Mouse (Mus musculus): ENCODE measurements at regions not wholly inside any gene's neighbourhood (a gene's known extent, or its start where the extent isn't known, plus 50 kb on each side); places are given as distances from the start of the nearest gene placed in this dataset.

GRCm38 (mm10) chr12:26191268-26191981 is 223.6 kb downstream of the Rnf144a start:
- no peak for DNase-seq (ENCODE audit: low spot score)
- H3K4me3 ChIP-seq (ENCODE audit: low read depth, low read length), result no peak overlapping the region
- H3K27ac ChIP-seq (replicated peaks; ENCODE audit: low read depth, low read length), result no peak overlapping the region
- no peaks in the 10 kb centered on the region for H3K36me3 ChIP-seq (ENCODE audit: control insufficient read depth, insufficient read depth, low read length)
- H3K27me3 ChIP-seq (replicated peaks; ENCODE audit: control insufficient read depth, insufficient read depth, low read length), result no peaks in the 10 kb centered on the region
- H3K4me2 ChIP-seq (ENCODE audit: low read depth, low read length), result no peak overlapping the region
- no peaks in the 10 kb centered on the region for H3K9me3 ChIP-seq (ENCODE audit: control insufficient read depth, low read length)
- H3K9ac ChIP-seq (ENCODE audit: low read depth, low read length), result no peak overlapping the region
- ATAC-seq (ENCODE audit: low read depth), result no peak
- peaks cover 2% of the 10 kb centered on the region; the same call in 1 of the 2 replicates for H3K4me1 ChIP-seq (ENCODE audit: control insufficient read depth, insufficient read depth, low read length)
- 46% methylated on average over 15 of the region's 15 CpGs for WGBS

GRCm38 (mm10) chr12:26188996-26189395 is 226.1 kb downstream of the Rnf144a start:
- WGBS, result 56% methylated on average over 2 of the region's 2 CpGs
- H3K4me3 ChIP-seq (ENCODE audit: low read depth, low read length), result no peak overlapping the region
- no peaks in the 10 kb centered on the region for H3K36me3 ChIP-seq (ENCODE audit: control insufficient read depth, insufficient read depth, low read length)
- H3K27ac ChIP-seq (replicated peaks; ENCODE audit: low read depth, low read length), result no peak overlapping the region
- H3K4me2 ChIP-seq (ENCODE audit: low read depth, low read length), result no peak overlapping the region
- ATAC-seq (ENCODE audit: low read depth) (no peak), DNase-seq (ENCODE audit: low spot score) (no peak)
- H3K9ac ChIP-seq (ENCODE audit: low read depth, low read length), result no peak overlapping the region
- peaks cover 2% of the 10 kb centered on the region; the same call in 1 of the 2 replicates for H3K4me1 ChIP-seq (ENCODE audit: control insufficient read depth, insufficient read depth, low read length)
- no peaks in the 10 kb centered on the region for H3K27me3 ChIP-seq (replicated peaks; ENCODE audit: control insufficient read depth, insufficient read depth, low read length)
- no peaks in the 10 kb centered on the region for H3K9me3 ChIP-seq (ENCODE audit: control insufficient read depth, low read length)

- Histone ChIP-seq H3K4me3 (ENCODE audit: low read depth, low read length) (no peak overlapping the region), H3K4me2 (ENCODE audit: low read depth, low read length) (no peak overlapping the region), H3K27me3 (replicated peaks; ENCODE audit: control insufficient read depth, insufficient read depth, low read length) (no peaks in the 10 kb centered on the region), H3K9me3 (ENCODE audit: control insufficient read depth, low read length) (no peaks in the 10 kb centered on the region), H3K9ac (ENCODE audit: low read depth, low read length) (no peak overlapping the region), H3K27ac (replicated peaks; ENCODE audit: low read depth, low read length) (no peak overlapping the region), H3K36me3 (ENCODE audit: control insufficient read depth, insufficient read depth, low read length) (no peaks in the 10 kb centered on the region), H3K4me1 (ENCODE audit: control insufficient read depth, insufficient read depth, low read length) (peaks cover 2% of the 10 kb centered on the region; the same call in 1 of the 2 replicates)
- DNase-seq (ENCODE audit: low spot score) (no peak), ATAC-seq (ENCODE audit: low read depth) (no peak)
- WGBS, result 82% methylated on average over 8 of the region's 8 CpGs
Observed at GRCm38 (mm10) chr12:26187091-26187862, 227.8 kb downstream of the Rnf144a start.

GRCm38 (mm10) chr12:26184701-26185460 is 230.2 kb downstream of the Rnf144a start:
- WGBS, result 88% methylated on average over 5 of the region's 5 CpGs
- ATAC-seq (ENCODE audit: low read depth), result no peak

GRCm38 (mm10) chr12:26183021-26183420 is 232.0 kb downstream of the Rnf144a start:
- 91% methylated on average over 2 of the region's 2 CpGs for WGBS
- DNase-seq (ENCODE audit: low spot score) (no peak), ATAC-seq (ENCODE audit: low read depth) (no peak)
- Histone ChIP-seq H3K9me3 (ENCODE audit: control insufficient read depth, low read length) (no peaks in the 10 kb centered on the region), H3K27me3 (replicated peaks; ENCODE audit: control insufficient read depth, insufficient read depth, low read length) (no peaks in the 10 kb centered on the region), H3K27ac (replicated peaks; ENCODE audit: low read depth, low read length) (no peak overlapping the region), H3K9ac (ENCODE audit: low read depth, low read length) (no peak overlapping the region), H3K4me3 (ENCODE audit: low read depth, low read length) (no peak overlapping the region), H3K4me2 (ENCODE audit: low read depth, low read length) (no peak overlapping the region), H3K4me1 (ENCODE audit: control insufficient read depth, insufficient read depth, low read length) (no peaks in the 10 kb centered on the region), H3K36me3 (ENCODE audit: control insufficient read depth, insufficient read depth, low read length) (no peaks in the 10 kb centered on the region)

More at GRCm38 (mm10) chr12:26184701-26185460, 230.2 kb downstream of the Rnf144a start:
- Histone ChIP-seq H3K27ac (replicated peaks; ENCODE audit: low read depth, low read length) (no peak overlapping the region), H3K4me2 (ENCODE audit: low read depth, low read length) (no peak overlapping the region), H3K36me3 (ENCODE audit: control insufficient read depth, insufficient read depth, low read length) (no peaks in the 10 kb centered on the region), H3K9me3 (ENCODE audit: control insufficient read depth, low read length) (no peaks in the 10 kb centered on the region), H3K4me1 (ENCODE audit: control insufficient read depth, insufficient read depth, low read length) (no peaks in the 10 kb centered on the region), H3K4me3 (ENCODE audit: low read depth, low read length) (no peak overlapping the region), H3K27me3 (replicated peaks; ENCODE audit: control insufficient read depth, insufficient read depth, low read length) (no peaks in the 10 kb centered on the region), H3K9ac (ENCODE audit: low read depth, low read length) (no peak overlapping the region)
- DNase-seq (ENCODE audit: low spot score), result no peak

- no peaks in the 10 kb centered on the region for H3K27me3 ChIP-seq (replicated peaks; ENCODE audit: control insufficient read depth, insufficient read depth, low read length)
- WGBS, result 77% methylated on average over 7 of the region's 7 CpGs
- no peak overlapping the region for H3K9ac ChIP-seq (ENCODE audit: low read depth, low read length)
- H3K36me3 ChIP-seq (ENCODE audit: control insufficient read depth, insufficient read depth, low read length), result no peaks in the 10 kb centered on the region
- H3K9me3 ChIP-seq (ENCODE audit: control insufficient read depth, low read length), result no peaks in the 10 kb centered on the region
- H3K4me1 ChIP-seq (ENCODE audit: control insufficient read depth, insufficient read depth, low read length), result 0 out of 2 replicates have a peak, but pooled peaks cover 5% of the 10 kb centered on the region
- H3K4me3 ChIP-seq (ENCODE audit: low read depth, low read length), result no peak overlapping the region
- ATAC-seq (ENCODE audit: low read depth), result no peak
- DNase-seq (ENCODE audit: low spot score), result no peak
- no peak overlapping the region for H3K4me2 ChIP-seq (ENCODE audit: low read depth, low read length)
- no peak overlapping the region for H3K27ac ChIP-seq (replicated peaks; ENCODE audit: low read depth, low read length)
Observed at GRCm38 (mm10) chr12:26180846-26181245, 234.2 kb downstream of the Rnf144a start.

GRCm38 (mm10) chr12:26176231-26176662 is 238.8 kb downstream of the Rnf144a start:
- Histone ChIP-seq H3K36me3 (ENCODE audit: control insufficient read depth, insufficient read depth, low read length) (no peaks in the 10 kb centered on the region), H3K9me3 (ENCODE audit: control insufficient read depth, low read length) (no peaks in the 10 kb centered on the region), H3K27ac (replicated peaks; ENCODE audit: low read depth, low read length) (no peak overlapping the region), H3K4me1 (ENCODE audit: control insufficient read depth, insufficient read depth, low read length) (0 out of 2 replicates have a peak, but pooled peaks cover 5% of the 10 kb centered on the region), H3K4me3 (ENCODE audit: low read depth, low read length) (no peak overlapping the region), H3K9ac (ENCODE audit: low read depth, low read length) (no peak overlapping the region), H3K4me2 (ENCODE audit: low read depth, low read length) (peak overlapping the region; percentile 1; the same call in 1 of the 2 replicates), H3K27me3 (replicated peaks; ENCODE audit: control insufficient read depth, insufficient read depth, low read length) (no peaks in the 10 kb centered on the region)
- 38% methylated on average over 10 of the region's 10 CpGs for WGBS
- DNase-seq (ENCODE audit: low spot score), result peak; percentile 51
- ATAC-seq (ENCODE audit: low read depth), result peak; percentile 33; the same call in 1 of the 2 replicates

- Histone ChIP-seq H3K36me3 (ENCODE audit: control insufficient read depth, insufficient read depth, low read length) (no peaks in the 10 kb centered on the region), H3K27me3 (replicated peaks; ENCODE audit: control insufficient read depth, insufficient read depth, low read length) (no peaks in the 10 kb centered on the region), H3K4me3 (ENCODE audit: low read depth, low read length) (no peak overlapping the region), H3K9ac (ENCODE audit: low read depth, low read length) (no peak overlapping the region), H3K4me2 (ENCODE audit: low read depth, low read length) (no peak overlapping the region), H3K9me3 (ENCODE audit: control insufficient read depth, low read length) (no peaks in the 10 kb centered on the region), H3K4me1 (ENCODE audit: control insufficient read depth, insufficient read depth, low read length) (no peaks in the 10 kb centered on the region), H3K27ac (replicated peaks; ENCODE audit: low read depth, low read length) (0 out of 2 replicates have a peak overlapping the region, but pooled peaks have one; percentile 21)
- ATAC-seq (ENCODE audit: low read depth) (no peak), DNase-seq (ENCODE audit: low spot score) (peak; percentile 63)
- WGBS, result 43% methylated on average over 3 of the region's 3 CpGs
Observed at GRCm38 (mm10) chr12:26163416-26163815, 251.6 kb downstream of the Rnf144a start.

Data from embryonic facial prominence, embryonic 14.5 days (tissue).